Mouse (Mus musculus) MEL (cell line): ENCODE measurements around the gene 4931417E11Rik. TPM values are rescaled to one million over a fixed set of nuclear protein-coding genes. Genes with fewer than 3 reads are reported as not detected.

Source experiments
- DNase-seq: peaks from one replicate; pipeline ENCODE4 v3.0.0; 2011; ENCODE audit warnings: low read depth, low spot score
- H3K27ac ChIP-seq: 2 replicates; pipeline ENCODE4 v1.5.1; 2012; ENCODE audit warnings: low read depth, mild to moderate bottlenecking, control low read depth, low read length, moderate library complexity; ENCODE audit not compliant: control insufficient read depth
- H3K27me3 ChIP-seq, 2 experiments: fragments of 150-350 bp in 1 of 2; sonication (generic) in 1 of 2; 2 replicates each; pipeline ENCODE4 v1.6.1; 2012; ENCODE audit warnings: low read length in 2 of 2, mild to moderate bottlenecking in 2 of 2, improper control_type of control experiment in 1 of 2, moderate library complexity in 1 of 2; ENCODE audit not compliant: insufficient read depth in 2 of 2, control insufficient read depth in 1 of 2
- H3K36me3 ChIP-seq, 2 experiments: 2 replicates each; pipeline ENCODE4 v1.6.1; 2012 to 2014; ENCODE audit warnings: low read length in 2 of 2, improper control_type of control experiment in 1 of 2, inconsistent platforms in 1 of 2, mild to moderate bottlenecking in 1 of 2; ENCODE audit not compliant: insufficient read depth in 2 of 2, control insufficient read depth in 1 of 2
- H3K4me1 ChIP-seq, 2 experiments: fragments of 150-350 bp in 1 of 2; sonication (generic) in 1 of 2; 2 replicates each; pipeline ENCODE4 v1.6.1; 2012; ENCODE audit warnings: low read length in 2 of 2, improper control_type of control experiment in 1 of 2, mild to moderate bottlenecking in 1 of 2; ENCODE audit not compliant: insufficient read depth in 2 of 2, control insufficient read depth in 1 of 2
- H3K4me3 ChIP-seq, 2 experiments: fragments of 150-350 bp in 1 of 2; sonication (generic) in 1 of 2; 2 replicates each; pipeline ENCODE4 v1.5.1; 2012; ENCODE audit warnings: low read depth in 2 of 2, low read length in 2 of 2, mild to moderate bottlenecking in 2 of 2, moderate library complexity in 2 of 2, control low read depth in 1 of 2, improper control_type of control experiment in 1 of 2; ENCODE audit not compliant: control insufficient read depth in 1 of 2, insufficient read depth in 1 of 2
- H3K79me2 ChIP-seq: 2 replicates; pipeline ENCODE4 v1.6.1; 2012; ENCODE audit warnings: mild to moderate bottlenecking, low read length, moderate library complexity; ENCODE audit not compliant: control insufficient read depth, poor library complexity, insufficient read depth
- H3K9ac ChIP-seq: 2 replicates; pipeline ENCODE4 v1.6.1; 2012; ENCODE audit warnings: low read depth, mild to moderate bottlenecking, control low read depth, low read length, moderate library complexity; ENCODE audit not compliant: control insufficient read depth, poor library complexity, severe bottlenecking
- H3K9me3 ChIP-seq: fragments of 150-350 bp; sonication (generic); replicated peaks from 2 replicates; pipeline ENCODE4 v1.6.1; 2012; ENCODE audit warnings: mild to moderate bottlenecking, low read length, improper control_type of control experiment, moderate library complexity; ENCODE audit not compliant: insufficient read depth
- CHD1 ChIP-seq: IDR thresholded peaks from 2 replicates; pipeline ENCODE4 v1.6.1; 2012; ENCODE audit warnings: low read depth, mild to moderate bottlenecking, inconsistent platforms, low read length, improper control_type of control experiment
- CHD2 ChIP-seq: IDR thresholded peaks from 2 replicates; pipeline ENCODE4 v1.6.1; 2011; ENCODE audit warnings: low read length, improper control_type of control experiment
- CTCF ChIP-seq, 3 experiments: IDR thresholded peaks in 2 of 3; conservative IDR thresholded peaks in 1 of 3; 2 replicates each; pipeline ENCODE4 v1.5.1; 2011 to 2012; ENCODE audit warnings: low read length in 3 of 3, low read depth in 2 of 3, mild to moderate bottlenecking in 2 of 3, improper control_type of control experiment in 1 of 3, inconsistent platforms in 1 of 3, mixed read lengths in 1 of 3, moderate library complexity in 1 of 3; ENCODE audit not compliant: control insufficient read depth in 1 of 3, insufficient read depth in 1 of 3, poor library complexity in 1 of 3, severe bottlenecking in 1 of 3
- E2F4 ChIP-seq: IDR thresholded peaks from 2 replicates; pipeline ENCODE4 v1.6.1; 2011; ENCODE audit warnings: low read depth, low read length, improper control_type of control experiment, borderline replicate concordance
- EP300 ChIP-seq, 2 experiments: IDR thresholded peaks; 2 replicates each; pipeline ENCODE4 v1.6.1; 2011; ENCODE audit warnings: improper control_type of control experiment in 2 of 2, low read length in 2 of 2, low read depth in 1 of 2, mild to moderate bottlenecking in 1 of 2
- ETS1 ChIP-seq: IDR thresholded peaks from 2 replicates; pipeline ENCODE4 v1.6.1; 2012; ENCODE audit warnings: low read depth, mild to moderate bottlenecking, inconsistent platforms, low read length, improper control_type of control experiment, moderate library complexity
- HCFC1 ChIP-seq: IDR thresholded peaks from 2 replicates; pipeline ENCODE4 v1.6.1; 2012; ENCODE audit warnings: low read depth, mild to moderate bottlenecking, inconsistent platforms, low read length, improper control_type of control experiment, moderate library complexity
- JUND ChIP-seq: IDR thresholded peaks from 2 replicates; pipeline ENCODE4 v1.6.1; 2011; ENCODE audit warnings: low read depth, mild to moderate bottlenecking, improper control_type of control experiment, low read length
- MAFK ChIP-seq: IDR thresholded peaks from 2 replicates; pipeline ENCODE4 v1.6.1; 2011; ENCODE audit warnings: low read depth, mild to moderate bottlenecking, low read length, improper control_type of control experiment, borderline replicate concordance
- MEF2A ChIP-seq: IDR thresholded peaks from 2 replicates; pipeline ENCODE4 v1.6.1; 2014; ENCODE audit warnings: low read depth, mild to moderate bottlenecking, inconsistent platforms, low read length, improper control_type of control experiment; ENCODE audit not compliant: poor library complexity, insufficient replicate concordance, severe bottlenecking; ENCODE audit errors: extremely low read depth
- MXI1 ChIP-seq: IDR thresholded peaks from 2 replicates; pipeline ENCODE4 v1.6.1; 2011; ENCODE audit warnings: mild to moderate bottlenecking, low read depth, low read length, improper control_type of control experiment
- MYC ChIP-seq: IDR thresholded peaks from 2 replicates; pipeline ENCODE4 v1.6.1; 2011; ENCODE audit warnings: low read depth, mild to moderate bottlenecking, low read length, improper control_type of control experiment, moderate library complexity
- NELFE ChIP-seq: IDR thresholded peaks from 2 replicates; pipeline ENCODE4 v1.6.1; 2011; ENCODE audit warnings: low read depth, low read length, improper control_type of control experiment
- NRF1 ChIP-seq: IDR thresholded peaks from 2 replicates; pipeline ENCODE4 v1.6.1; 2014; ENCODE audit warnings: low read depth, mild to moderate bottlenecking, inconsistent platforms, low read length, improper control_type of control experiment, moderate library complexity; ENCODE audit not compliant: poor library complexity, insufficient read depth, severe bottlenecking
- POLR2A ChIP-seq, 2 experiments: IDR thresholded peaks; 2 replicates each; pipeline ENCODE4 v1.6.1; 2011 to 2012; ENCODE audit warnings: low read length in 2 of 2, mild to moderate bottlenecking in 2 of 2, control low read depth in 1 of 2, improper control_type of control experiment in 1 of 2, low read depth in 1 of 2, moderate library complexity in 1 of 2; ENCODE audit not compliant: control insufficient read depth in 1 of 2, insufficient read depth in 1 of 2, poor library complexity in 1 of 2
- POLR2AphosphoS5 ChIP-seq: IDR thresholded peaks from 2 replicates; pipeline ENCODE4 v1.6.1; 2012; ENCODE audit warnings: low read depth, borderline replicate concordance, mild to moderate bottlenecking, inconsistent platforms, low read length, moderate library complexity, mixed read lengths
- RCOR1 ChIP-seq: IDR thresholded peaks from 2 replicates; pipeline ENCODE4 v1.6.1; 2012; ENCODE audit warnings: low read depth, mild to moderate bottlenecking, inconsistent platforms, low read length, improper control_type of control experiment
- SMC3 ChIP-seq: IDR thresholded peaks from 2 replicates; pipeline ENCODE4 v1.6.1; 2011; ENCODE audit warnings: low read depth, low read length, improper control_type of control experiment
- TCF12 ChIP-seq: IDR thresholded peaks from 2 replicates; pipeline ENCODE4 v1.6.1; 2014; ENCODE audit warnings: low read depth, mild to moderate bottlenecking, inconsistent platforms, low read length, improper control_type of control experiment, moderate library complexity
- USF1 ChIP-seq: IDR thresholded peaks from 2 replicates; pipeline ENCODE4 v1.6.1; 2014; ENCODE audit warnings: low read depth, mild to moderate bottlenecking, inconsistent platforms, low read length, improper control_type of control experiment, moderate library complexity
- USF2 ChIP-seq, 2 experiments: IDR thresholded peaks; 2 replicates each; pipeline ENCODE4 v1.6.1; 2011 to 2012; ENCODE audit warnings: improper control_type of control experiment in 2 of 2, low read length in 2 of 2, borderline replicate concordance in 1 of 2, inconsistent platforms in 1 of 2, low read depth in 1 of 2, mild to moderate bottlenecking in 1 of 2; ENCODE audit not compliant: insufficient read depth in 1 of 2
- ZKSCAN1 ChIP-seq: IDR thresholded peaks from 2 replicates; pipeline ENCODE4 v1.6.1; 2012; ENCODE audit warnings: low read depth, mild to moderate bottlenecking, inconsistent platforms, low read length, improper control_type of control experiment, moderate library complexity
- polyA plus RNA-seq, 2 experiments: library from polyadenylated mRNA; stranded (reverse) in 1 of 2; unstranded in 1 of 2; fragments of >175 nt in 1 of 2; fragments of >200 nt in 1 of 2; gene quantifications; 2 replicates each; pipeline versions ENCODE4 v1.2.1 to v1.2.4; 2012; ENCODE audit warnings: low replicate concordance in 2 of 2, low read depth in 1 of 2; ENCODE audit not compliant: insufficient read length in 2 of 2, insufficient read depth in 1 of 2, missing spikeins in 1 of 2
- total RNA-seq: library from RNA; depleted of rRNA; stranded (reverse); fragments of 300-350 nt; gene quantifications from 2 replicates; pipeline ENCODE4 v1.2.3, GENCODE M21; 2012

Gene 4931417E11Rik
- total and polyA plus RNA-seq, 3 experiments: not detected

GRCm38 (mm10) chr6:73512907-73513306 lies 43.4 kb upstream of the 4931417E11Rik start:
- no peaks in the 10 kb centered on the region for H3K9me3 ChIP-seq
- H3K36me3 ChIP-seq: no peaks in the 10 kb centered on the region
- H3K27ac ChIP-seq: no peak overlapping the region
- no peaks in the 10 kb centered on the region for H3K4me1 ChIP-seq
- no peaks in the 10 kb centered on the region for H3K27me3 ChIP-seq
- TF ChIP-seq CTCF (IDR thresholded peaks at IDR 0.05 in 2 of 3, conservative IDR thresholded peaks at IDR 0.05 in 1 of 3; ENCODE audit: control insufficient read depth in 1 of 3, insufficient read depth in 1 of 3, low read depth in 2 of 3, low read length in 3 of 3, poor library complexity in 1 of 3, severe bottlenecking in 1 of 3): peak in 1 of 3 experiments; percentile 19; a peak in 2 of 6 replicates
- no peak for TF ChIP-seq USF1
- H3K79me2 ChIP-seq: no peaks in the 10 kb centered on the region
- H3K9ac ChIP-seq: no peak overlapping the region
- H3K4me3 ChIP-seq: no peak overlapping the region
- DNase-seq: no peak

- Histone ChIP-seq H3K36me3 (no peaks in the 10 kb centered on the region), H3K79me2 (no peaks in the 10 kb centered on the region), H3K9ac (no peak overlapping the region), H3K9me3 (no peaks in the 10 kb centered on the region), H3K4me1 (no peaks in the 10 kb centered on the region), H3K27ac (no peak overlapping the region), H3K4me3 (no peak overlapping the region), H3K27me3 (no peaks in the 10 kb centered on the region)
- DNase-seq: no peak
- no peak for TF ChIP-seq CTCF (IDR thresholded peaks at IDR 0.05 in 2 of 3, conservative IDR thresholded peaks at IDR 0.05 in 1 of 3; ENCODE audit: control insufficient read depth in 1 of 3, insufficient read depth in 1 of 3, low read depth in 2 of 3, low read length in 3 of 3, poor library complexity in 1 of 3, severe bottlenecking in 1 of 3)
- TF ChIP-seq POLR2A (IDR thresholded peaks at IDR 0.05; ENCODE audit: control insufficient read depth in 1 of 2, insufficient read depth in 1 of 2, low read depth in 1 of 2, low read length in 2 of 2, poor library complexity in 1 of 2): no peak
- no peak for TF ChIP-seq MEF2A
- no peak for TF ChIP-seq NRF1
- no peak for TF ChIP-seq CHD1
- no peak for TF ChIP-seq MYC
- no peak for TF ChIP-seq CHD2
- no peak for TF ChIP-seq EP300 (IDR thresholded peaks at IDR 0.05; ENCODE audit: low read depth in 1 of 2, low read length in 2 of 2)
- TF ChIP-seq JUND: no peak
Measured at GRCm38 (mm10) chr6:73499631-73500030, 30.2 kb upstream of the 4931417E11Rik start.

- no peaks in the 10 kb centered on the region for H3K27me3 ChIP-seq
- TF ChIP-seq MAFK (no peak), TCF12 (no peak), MXI1 (no peak), E2F4 (no peak), NRF1 (no peak), RCOR1 (no peak), SMC3 (no peak), JUND (no peak), POLR2AphosphoS5 (no peak), HCFC1 (no peak), CHD1 (no peak), ZKSCAN1 (no peak), USF2 (IDR thresholded peaks at IDR 0.05; ENCODE audit: borderline replicate concordance in 1 of 2, insufficient read depth in 1 of 2, low read depth in 1 of 2, low read length in 2 of 2) (no peak), NELFE (no peak), CTCF (IDR thresholded peaks at IDR 0.05 in 2 of 3, conservative IDR thresholded peaks at IDR 0.05 in 1 of 3; ENCODE audit: control insufficient read depth in 1 of 3, insufficient read depth in 1 of 3, low read depth in 2 of 3, low read length in 3 of 3, poor library complexity in 1 of 3, severe bottlenecking in 1 of 3) (no peak), CHD2 (no peak), ETS1 (no peak)
- DNase-seq: no peak
- no peaks in the 10 kb centered on the region for H3K79me2 ChIP-seq
- no peaks in the 10 kb centered on the region for H3K9me3 ChIP-seq
- no peaks in the 10 kb centered on the region for H3K36me3 ChIP-seq
- H3K4me3 ChIP-seq: no peak overlapping the region
- no peaks in the 10 kb centered on the region for H3K4me1 ChIP-seq
- H3K27ac ChIP-seq: no peak overlapping the region
- H3K9ac ChIP-seq: no peak overlapping the region
Measured at GRCm38 (mm10) chr6:73497321-73497720, 27.9 kb upstream of the 4931417E11Rik start.
